Mouse (Mus musculus): ENCODE data around the gene Gosr2. TPM values are rescaled to one million over a fixed set of nuclear protein-coding genes. Genes with fewer than 3 reads are reported as not detected.
"Not testable (repeated sequence)": the region's sequence is repeated elsewhere in the genome, so short reads cannot be mapped to it uniquely, and the experiment has no call there.

Gene Gosr2
- polyA plus RNA-seq, 2 experiments from 2014 or later: 78.8 to 115 TPM

DNA sequence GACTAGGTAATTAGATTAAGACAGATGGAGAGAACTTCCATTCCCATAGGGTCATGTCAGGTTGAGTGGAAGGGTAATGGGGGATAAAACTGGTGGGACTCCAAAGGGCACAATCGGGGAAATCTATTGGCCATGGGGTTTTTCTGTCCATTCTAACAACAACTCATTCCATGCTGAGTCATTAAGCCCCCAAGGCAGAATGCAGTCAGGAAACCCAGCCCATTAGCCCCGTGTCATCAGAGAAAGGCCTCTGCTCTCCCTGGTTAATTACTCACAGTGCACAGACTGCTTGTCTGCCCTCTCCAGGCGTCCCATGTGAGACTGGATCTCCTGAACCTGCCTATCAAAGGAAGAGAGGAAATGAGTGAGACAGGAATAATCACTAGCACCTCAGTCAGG is 8.7 kb downstream of the Gosr2 start:
- ATAC-seq: no peak

- ATAC-seq: no peak
These were observed 9.3 kb downstream of the Gosr2 start for GRCm38 (mm10) chr11:103688271-103688979.

DNA sequence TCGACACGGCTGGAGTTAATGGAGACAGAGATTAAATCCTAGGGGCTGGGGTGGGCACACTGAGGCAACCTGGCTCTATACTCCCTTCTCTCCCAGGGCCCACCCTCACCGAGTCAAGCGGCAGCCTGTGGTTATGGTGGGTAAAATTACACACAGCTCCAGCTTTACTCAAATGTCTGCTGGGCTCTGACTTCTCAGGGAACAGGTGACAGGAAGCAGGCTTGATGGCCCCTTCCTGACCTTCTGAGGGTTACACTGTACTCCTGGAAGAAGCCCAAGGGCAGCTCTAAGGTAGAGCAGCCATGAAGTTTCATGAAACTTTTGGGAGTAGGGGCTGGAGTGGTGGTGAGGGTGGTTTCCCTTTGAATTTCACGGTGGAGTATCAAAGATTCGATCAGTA is 11.0 kb downstream of the Gosr2 start:
- ATAC-seq: no peak

- no peak for ATAC-seq
These were observed 12.4 kb downstream of the Gosr2 start for GRCm38 (mm10) chr11:103685261-103685736.

DNA sequence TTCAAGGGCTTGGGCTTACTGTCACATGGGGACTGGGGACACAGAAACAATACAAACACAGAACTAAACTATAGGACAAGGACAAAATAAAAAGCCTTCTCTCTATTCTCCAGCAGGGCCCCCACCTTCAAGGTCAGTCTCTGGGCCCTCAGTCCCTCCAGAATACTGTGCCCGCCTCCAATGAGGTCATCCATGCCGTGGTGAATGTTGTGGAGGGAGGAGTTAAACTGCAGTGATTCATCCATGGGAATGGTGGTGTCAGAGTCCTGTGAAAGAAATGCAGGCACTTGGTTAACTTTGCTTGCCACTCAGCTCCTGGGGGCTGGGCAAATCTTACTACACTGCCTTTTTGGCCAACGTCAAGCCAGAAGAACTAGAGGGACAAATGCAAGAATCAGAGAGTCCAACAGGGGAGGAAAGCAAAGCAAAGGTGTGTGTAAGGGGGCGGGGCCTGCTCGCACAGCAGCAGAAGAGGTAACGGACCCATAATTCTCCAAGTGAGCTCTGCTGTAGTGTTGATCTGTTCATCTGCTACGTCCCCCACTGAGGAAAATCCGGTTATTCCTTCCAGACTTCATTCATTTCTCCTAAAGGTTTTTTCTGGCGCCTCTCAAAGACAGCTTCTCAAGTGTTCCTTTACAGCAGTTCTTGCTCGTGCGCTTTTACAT is 13.9 kb downstream of the Gosr2 start:
- ATAC-seq: no peak

GRCm38 (mm10) chr11:103677042-103677441 is 20.7 kb downstream of the Gosr2 start:
- ATAC-seq: not testable (repeated sequence)

- no peak for ATAC-seq
These were observed 22.1 kb downstream of the Gosr2 start for GRCm38 (mm10) chr11:103675556-103675955.

GRCm38 (mm10) chr11:103666907-103667426 is 30.7 kb downstream of the Gosr2 start:
- no peak for ATAC-seq

DNA sequence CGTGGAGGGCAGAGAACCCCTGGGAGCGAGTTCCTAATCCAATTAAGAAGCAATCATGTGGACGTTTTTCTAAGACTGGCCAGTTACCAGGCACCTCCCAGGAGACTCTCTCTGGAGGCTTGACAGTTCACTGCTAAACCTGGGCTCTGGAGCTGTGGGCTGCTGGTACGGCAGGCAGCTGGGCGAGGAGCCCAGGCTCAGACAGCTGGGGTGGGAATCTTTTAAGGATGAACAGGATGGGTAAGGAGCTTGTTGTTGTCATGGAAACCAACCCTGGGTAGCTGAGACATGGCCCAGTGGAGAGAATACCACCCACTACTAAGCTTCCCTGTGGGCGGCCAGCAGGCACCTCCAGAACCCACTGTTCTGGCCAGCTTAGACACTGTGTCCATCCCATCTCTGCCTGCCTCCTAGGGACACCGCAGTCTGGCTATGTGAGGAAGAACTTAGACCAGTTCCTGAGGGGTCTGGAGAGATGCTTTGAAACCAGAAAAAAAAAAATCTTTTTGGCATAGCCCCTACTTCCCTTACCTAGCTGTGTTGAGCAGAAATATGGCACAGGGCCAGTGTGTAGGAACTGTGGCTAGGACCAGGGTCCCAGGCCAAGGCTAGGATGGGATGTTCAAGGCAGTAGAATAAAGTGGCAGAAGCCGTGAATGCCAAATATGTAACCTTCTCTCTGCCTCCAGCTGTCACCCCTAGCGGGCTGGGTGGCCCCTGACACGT is 31.4 kb downstream of the Gosr2 start:
- no peak for ATAC-seq

GRCm38 (mm10) chr11:103665695-103666094 is 32.0 kb downstream of the Gosr2 start:
- ATAC-seq: no peak

GRCm38 (mm10) chr11:103663119-103663518 is 34.6 kb downstream of the Gosr2 start:
- no peak for ATAC-seq

DNA sequence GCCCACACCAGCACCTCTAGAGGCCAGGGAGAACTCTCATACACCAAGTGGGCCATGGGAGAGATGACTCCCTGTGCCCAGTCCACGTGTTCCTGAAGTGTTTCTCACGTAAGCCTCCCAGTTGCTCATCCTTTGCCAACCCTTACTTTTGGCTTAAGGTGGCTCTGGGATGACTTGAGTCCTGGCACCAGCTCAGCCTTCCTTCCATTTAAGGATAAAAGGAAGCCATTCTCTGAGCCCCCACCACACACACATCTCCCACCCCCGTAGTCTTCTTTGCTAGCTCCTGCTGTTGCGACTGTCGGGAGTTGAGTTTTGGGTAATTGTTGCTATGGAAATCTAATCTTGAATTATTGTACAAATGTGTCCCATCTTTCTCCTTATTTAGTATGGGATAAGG is 35.2 kb downstream of the Gosr2 start:
- ATAC-seq: no peak

DNA sequence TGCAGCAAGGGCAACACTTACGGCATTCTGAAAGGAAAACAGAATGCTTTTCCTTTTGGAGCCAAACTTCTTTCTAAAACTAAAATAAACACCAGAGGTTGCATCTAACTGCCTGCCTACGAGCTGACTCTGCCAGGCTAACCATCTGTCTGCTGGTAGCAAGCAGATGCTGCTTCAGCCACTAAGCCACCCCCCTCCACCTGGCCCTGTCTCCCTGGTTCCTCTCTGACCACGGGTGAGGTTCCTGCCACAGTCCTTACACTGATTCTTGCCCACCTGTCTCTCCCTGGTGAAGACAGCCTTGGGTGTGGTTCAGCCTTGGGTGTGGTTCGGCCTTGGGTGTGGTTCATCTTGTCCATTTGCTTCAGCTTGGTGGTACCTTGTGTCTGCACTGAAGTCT is 35.8 kb downstream of the Gosr2 start:
- ATAC-seq: no peak

DNA sequence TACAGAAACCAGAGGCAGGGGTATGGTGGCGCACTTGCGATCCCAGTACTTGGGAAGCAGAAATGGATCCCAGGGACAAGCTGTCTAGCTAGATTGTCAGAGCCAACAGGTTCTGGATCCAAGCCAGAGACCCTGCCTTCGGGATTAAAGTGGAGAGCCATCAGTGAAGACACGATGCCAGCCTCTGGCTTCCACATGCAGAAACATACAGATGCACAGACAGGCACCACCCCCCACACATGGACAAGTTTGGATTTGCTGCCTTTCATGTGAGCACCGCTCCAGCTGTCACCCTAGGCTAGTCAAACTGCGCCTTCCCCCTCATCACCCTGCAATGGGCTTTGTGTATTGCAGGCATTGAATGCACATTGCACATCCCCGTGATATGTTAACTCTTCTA is 39.5 kb downstream of the Gosr2 start:
- no peak for ATAC-seq

DNA sequence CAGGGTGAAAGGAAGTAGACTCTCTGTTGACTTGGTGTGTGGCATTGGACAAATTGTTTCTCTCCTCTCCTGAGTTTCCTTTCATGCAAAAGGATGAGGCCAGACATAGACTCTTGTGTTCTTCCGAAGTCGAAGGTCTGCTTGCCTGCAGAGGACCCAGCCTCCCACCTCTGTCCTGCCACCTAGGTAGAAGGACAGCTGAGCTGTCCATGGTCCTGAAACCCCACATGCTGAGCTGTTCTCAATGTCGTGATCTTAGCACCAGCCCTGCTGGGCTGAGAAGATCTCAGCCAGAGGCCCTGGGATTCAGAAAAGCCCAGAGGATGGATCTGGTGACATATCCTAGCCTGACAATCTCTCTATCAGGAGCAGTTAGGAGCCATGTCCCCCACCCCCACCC is 41.2 kb downstream of the Gosr2 start:
- ATAC-seq: no peak

GRCm38 (mm10) chr11:103653359-103653965 is 44.2 kb downstream of the Gosr2 start:
- ATAC-seq: no peak

GRCm38 (mm10) chr11:103651426-103651825 is 46.3 kb downstream of the Gosr2 start:
- ATAC-seq: no peak

GRCm38 (mm10) chr11:103649983-103650493 is 47.7 kb downstream of the Gosr2 start:
- ATAC-seq: no peak

GRCm38 (mm10) chr11:103649301-103649982 is 48.3 kb downstream of the Gosr2 start, which contains the start of gene Rprml:
TSS of gene Rprml (plus strand) at chr11:103649570.
- ATAC-seq: no peak

GRCm38 (mm10) chr11:103648656-103649055 is 49.0 kb downstream of the Gosr2 start:
- no peak for ATAC-seq

DNA sequence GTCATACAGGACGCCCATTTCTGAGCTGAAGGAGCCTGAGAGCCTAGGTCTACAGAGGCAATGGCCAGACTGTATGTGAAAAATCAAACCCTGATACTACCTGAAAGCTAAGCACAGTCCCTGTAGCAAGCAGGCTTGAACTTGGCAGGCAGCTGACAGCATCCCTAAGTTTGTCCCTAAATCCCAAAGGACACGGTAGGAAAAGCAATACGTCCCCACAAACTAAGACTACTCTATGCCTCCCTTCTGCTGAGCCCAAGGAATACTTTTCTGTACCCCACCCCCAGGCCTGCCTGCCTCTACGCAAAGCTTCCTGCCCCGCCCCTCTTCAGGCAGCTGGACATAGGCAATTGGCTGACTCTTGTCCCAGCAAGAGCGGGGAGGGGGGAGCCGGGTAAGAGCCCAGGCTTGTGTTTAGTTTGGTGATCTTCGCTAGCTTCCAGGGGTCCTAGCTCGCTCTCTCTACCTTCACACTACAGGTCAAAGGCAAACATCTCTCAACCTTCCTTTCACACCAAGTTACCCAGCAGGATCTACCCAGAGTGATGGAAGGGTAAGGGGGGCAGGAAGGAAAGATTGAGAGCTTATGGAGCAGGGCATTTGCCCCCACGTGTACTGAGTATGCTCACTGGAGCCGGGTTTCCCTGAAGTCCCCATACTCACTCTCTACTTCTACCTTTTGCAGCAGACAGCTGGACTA is 49.6 kb downstream of the Gosr2 start:
- ATAC-seq: no peak
